Comparison of ENCODE assay signal across 8 mouse cellular contexts in genomic region chr12:37241566-37242021, GRCm38 (mm10). TPM values are rescaled to one million over a fixed set of nuclear protein-coding genes. Genes with fewer than 3 reads are reported as not detected.
DNase-seq lines count a peak whose midpoint lies in the region; ATAC-seq lines count a peak whose summit lies in the region.

Gene Agmo, plus strand, starts transcription at chr12:37241641.

- no peak within 1 kb of the TSS for H3K4me3 ChIP-seq in kidney, embryonic 14.5 days (ENCODE audit: low read length)
- no peak within 1 kb of the TSS for H3K4me3 ChIP-seq in limb, embryonic 15.5 days
- H3K4me3 ChIP-seq in forebrain, embryonic 16.5 days (replicated peaks; ENCODE audit: low read length), result no peak within 1 kb of the TSS

- H3K27ac ChIP-seq in kidney, embryonic 14.5 days (ENCODE audit: low read depth, low read length), result no peak within 1 kb of the TSS
- H3K27ac ChIP-seq in limb, embryonic 15.5 days, result peak within 1 kb of the TSS; percentile 54
- H3K27ac ChIP-seq in forebrain, embryonic 16.5 days (ENCODE audit: low read length), result no peak within 1 kb of the TSS

- 67% methylated on average over 4 of the region's 4 CpGs for WGBS in kidney, embryonic 14.5 days
- WGBS in limb, embryonic 15.5 days, result 61% methylated on average over 4 of the region's 4 CpGs
- 62% methylated on average over 4 of the region's 4 CpGs for WGBS in forebrain, embryonic 16.5 days

- no peak within 1 kb of the TSS for H3K4me2 ChIP-seq in kidney, embryonic 14.5 days (replicated peaks; ENCODE audit: low read depth, low read length)
- 0 out of 2 replicates have a peak within 1 kb of the TSS, but pooled peaks have one; percentile 3 for H3K4me2 ChIP-seq in limb, embryonic 15.5 days
- H3K4me2 ChIP-seq in forebrain, embryonic 16.5 days (ENCODE audit: low read length), result no peak within 1 kb of the TSS

- H3K4me1 ChIP-seq in kidney, embryonic 14.5 days (ENCODE audit: control insufficient read depth, insufficient read depth, low read length), result no peaks in the 10 kb centered on the region
- H3K4me1 ChIP-seq in limb, embryonic 15.5 days, result no peaks in the 10 kb centered on the region
- no peaks in the 10 kb centered on the region for H3K4me1 ChIP-seq in forebrain, embryonic 16.5 days (replicated peaks; ENCODE audit: control insufficient read depth, insufficient read depth, low read length)

- peak; percentile 12 for DNase-seq in kidney, adult 11 months
- peak; percentile 62 for DNase-seq in skeletal muscle tissue, adult 2 months (ENCODE audit: low read depth, low spot score)

- H3K9ac ChIP-seq in kidney, embryonic 14.5 days (ENCODE audit: low read depth, low read length), result no peak within 1 kb of the TSS
- no peak within 1 kb of the TSS for H3K9ac ChIP-seq in limb, embryonic 15.5 days
- H3K9ac ChIP-seq in forebrain, embryonic 16.5 days (replicated peaks; ENCODE audit: low read depth, low read length), result no peak within 1 kb of the TSS

- no peaks in the 10 kb centered on the region for H3K27me3 ChIP-seq in kidney, embryonic 14.5 days (ENCODE audit: control insufficient read depth, insufficient read depth, low read length)
- no peaks in the 10 kb centered on the region for H3K27me3 ChIP-seq in limb, embryonic 15.5 days
- H3K27me3 ChIP-seq in forebrain, embryonic 16.5 days (replicated peaks; ENCODE audit: control insufficient read depth, insufficient read depth, low read length), result no peaks in the 10 kb centered on the region

- H3K9me3 ChIP-seq in kidney, embryonic 14.5 days (ENCODE audit: control insufficient read depth, low read length), result no peaks in the 10 kb centered on the region
- no peaks in the 10 kb centered on the region for H3K9me3 ChIP-seq in limb, embryonic 15.5 days
- no peaks in the 10 kb centered on the region for H3K9me3 ChIP-seq in forebrain, embryonic 16.5 days (ENCODE audit: control insufficient read depth, low read length)

- H3K36me3 ChIP-seq in kidney, embryonic 14.5 days (ENCODE audit: control insufficient read depth, insufficient read depth, low read length), result no peaks in the 10 kb centered on the region
- no peaks in the 10 kb centered on the region for H3K36me3 ChIP-seq in limb, embryonic 15.5 days
- no peaks in the 10 kb centered on the region for H3K36me3 ChIP-seq in forebrain, embryonic 16.5 days (ENCODE audit: control insufficient read depth, insufficient read depth)

- ATAC-seq in kidney, embryonic 14.5 days (ENCODE audit: low FRiP score, low TSS enrichment), result no peak
- peak; percentile 86 for ATAC-seq in common myeloid progenitor, adult 5-6 weeks (replicated peaks; ENCODE audit: low read depth, poor library complexity, severe bottlenecking)
- ATAC-seq in hematopoietic stem cell, adult 5-6 weeks (replicated peaks in 1 of 2; ENCODE audit: insufficient read depth in 1 of 2, low FRiP score in 2 of 2, low TSS enrichment in 1 of 2, low read depth in 1 of 2, poor library complexity in 2 of 2, severe bottlenecking in 2 of 2), result peak; percentile 87 to 96
- ATAC-seq in limb, embryonic 15.5 days (ENCODE audit: insufficient number of reproducible peaks, low FRiP score, low TSS enrichment, low read depth), result no peak
- no peak for ATAC-seq in activated CD4-positive, CD25-positive, alpha-beta regulatory T cell, adult 4 months
- ATAC-seq in forebrain, embryonic 16.5 days, result no peak

RNA-seq across cellular contexts. Expression of gene Agmo, which starts in this region (rescaled TPM):
- polyA plus RNA-seq in kidney, embryonic 14.5 days (2014; fragmentation: Nextera tagmentation; extraction: Ambion mirVana), result 0.09 and 0.39 TPM in 2 replicates
- total RNA-seq in common myeloid progenitor, adult 5-6 weeks (2017), result 1.2 and 6.5 TPM in 2 replicates
- 3.5 and 5.1 TPM in 2 replicates for total RNA-seq in hematopoietic stem cell, adult 5-6 weeks (2017)
- polyA plus RNA-seq in limb, embryonic 15.5 days (2015; fragmentation: Nextera tagmentation; extraction: Ambion mirVana), result 1.0 and 1.4 TPM in 2 replicates
- polyA plus RNA-seq in activated CD4-positive, CD25-positive, alpha-beta regulatory T cell, adult 4 months (2017; shearing (Covaris generic)), result under 1 TPM; 0.52 to 0.83 TPM
- 0.23 and 0.75 TPM in 2 replicates for polyA plus RNA-seq in forebrain, embryonic 16.5 days (2015; fragmentation: Nextera tagmentation; extraction: Ambion mirVana)

Comparison
In these comparisons a context has a peak if more than half of its experiments do, and no peak if none do; other contexts are left out.
1. ATAC-seq: peak in common myeloid progenitor, adult 5-6 weeks (single experiment) and hematopoietic stem cell, adult 5-6 weeks (2 of 2); none in kidney, embryonic 14.5 days (single experiment), limb, embryonic 15.5 days (single experiment), activated CD4-positive, CD25-positive, alpha-beta regulatory T cell, adult 4 months (single experiment) and forebrain, embryonic 16.5 days (single experiment).